Mouse (Mus musculus): ENCODE results near the gene Frmd4a.

DNA sequence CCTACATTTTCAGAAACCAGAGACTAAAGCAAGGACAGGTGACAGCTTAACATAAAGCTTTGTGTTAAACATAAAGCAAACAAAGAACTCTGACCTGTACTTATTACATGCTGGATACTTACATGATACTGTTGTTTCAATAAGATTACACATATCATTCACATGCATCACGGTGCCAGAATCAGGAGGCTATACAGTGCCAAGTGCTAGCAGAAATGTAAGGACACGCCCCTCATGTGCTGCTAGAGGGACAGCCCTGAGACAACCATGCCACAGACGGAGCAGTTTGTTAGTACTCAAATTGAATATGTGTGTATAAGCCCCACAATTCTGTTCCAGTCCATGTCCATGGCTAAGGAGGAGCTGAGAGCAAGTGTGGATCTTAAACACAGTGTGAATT lies 620.7 kb downstream of the Frmd4a start:
- TF ChIP-seq CTCF (IDR thresholded peaks at IDR 0.05; ENCODE audit: low read depth) (no peak), EP300 (optimal IDR thresholded peaks at IDR 0.05) (no peak)

Data from stomach, postnatal 0 days (tissue).